ENCODE assay signal across 8 mouse cellular contexts in the genomic region with DNA sequence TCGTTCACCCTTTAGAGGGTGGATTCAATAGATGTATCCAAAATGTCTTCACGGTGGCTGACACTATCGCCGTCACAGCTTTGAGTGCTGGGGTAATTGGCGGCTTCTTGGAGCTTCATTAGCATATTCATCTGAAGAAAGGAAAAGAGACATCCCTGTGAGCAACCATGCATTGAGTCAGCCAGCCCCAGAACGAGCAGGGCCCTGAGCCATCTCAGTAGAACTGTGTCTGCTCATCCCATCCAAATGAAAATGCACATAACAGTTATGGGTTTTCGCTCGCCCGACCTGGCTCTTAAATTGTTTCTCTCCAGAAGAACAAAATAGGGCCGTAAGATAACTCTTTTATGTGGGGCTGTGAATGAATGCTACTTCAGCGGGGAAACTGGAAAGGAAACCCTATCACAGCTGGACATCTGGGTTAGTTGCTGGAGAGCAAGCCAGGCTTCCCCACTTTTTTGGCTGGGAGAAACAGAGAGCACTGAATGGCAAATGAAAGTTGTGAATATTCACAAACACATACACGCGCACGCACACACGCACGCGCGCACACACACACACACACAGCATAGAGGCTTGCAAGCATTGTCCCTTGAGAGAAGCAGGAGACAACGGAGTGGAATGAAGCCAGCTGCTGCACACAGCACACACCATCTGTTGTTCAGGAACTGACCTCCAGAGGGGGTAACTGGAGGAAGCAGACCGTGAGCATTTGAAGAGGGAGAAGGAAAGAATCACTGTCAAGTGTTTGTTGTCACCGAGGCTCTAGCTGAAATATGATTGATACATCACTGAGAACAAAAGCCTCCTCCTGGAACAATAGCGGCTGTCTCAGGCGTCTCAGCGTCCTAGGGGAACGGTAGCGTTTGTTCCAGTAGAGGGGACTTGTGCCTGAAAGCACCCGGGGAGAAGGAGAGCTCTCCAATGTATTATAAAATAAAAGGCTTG.
DNase-seq lines count a peak whose midpoint lies in the region; ATAC-seq and TF ChIP-seq lines count a peak whose summit lies in the region.

No protein-coding gene starts in this region.

- H3K36me3 ChIP-seq in lung, embryonic 14.5 days (ENCODE audit: insufficient read depth), result no peaks in the 10 kb centered on the region
- no peaks in the 10 kb centered on the region for H3K36me3 ChIP-seq in embryonic facial prominence, embryonic 15.5 days
- no peaks in the 10 kb centered on the region for H3K36me3 ChIP-seq in heart, embryonic 12.5 days

- no peak overlapping the region for H3K27ac ChIP-seq in lung, embryonic 14.5 days (ENCODE audit: low read depth)
- H3K27ac ChIP-seq in embryonic facial prominence, embryonic 15.5 days (replicated peaks), result no peak overlapping the region
- H3K27ac ChIP-seq in heart, embryonic 12.5 days (ENCODE audit: poor library complexity, severe bottlenecking), result no peak overlapping the region

- peak; percentile 79 for DNase-seq in lung, embryonic 14.5 days
- no peak for DNase-seq in lung, postnatal 25 days (ENCODE audit: low spot score)
- DNase-seq in kidney, postnatal 4 days, result peak; percentile 59 to 71
- peak; percentile 51 for DNase-seq in right cerebral cortex, postnatal 25 days
- DNase-seq in spleen, postnatal 10 days (ENCODE audit: low spot score in 2 of 2), result no peak

- ATAC-seq in lung, embryonic 14.5 days (ENCODE audit: insufficient read depth), result peak; percentile 96
- peak; percentile 78 for ATAC-seq in embryonic facial prominence, embryonic 15.5 days (ENCODE audit: insufficient number of reproducible peaks, low FRiP score, low TSS enrichment, low read depth)
- peak; percentile 76; the same call in 1 of the 2 replicates for ATAC-seq in heart, embryonic 12.5 days (ENCODE audit: insufficient number of reproducible peaks, low FRiP score)
- peak; percentile 39; the same call in 1 of the 2 replicates for ATAC-seq in megakaryocyte progenitor cell, adult 5-6 weeks (replicated peaks; ENCODE audit: poor library complexity)

- no peaks in the 10 kb centered on the region for H3K9me3 ChIP-seq in lung, embryonic 14.5 days (ENCODE audit: low read depth, low read length)
- no peaks in the 10 kb centered on the region for H3K9me3 ChIP-seq in embryonic facial prominence, embryonic 15.5 days (replicated peaks)
- H3K9me3 ChIP-seq in heart, embryonic 12.5 days (replicated peaks), result no peaks in the 10 kb centered on the region

- 48% methylated on average over 27 of the region's 27 CpGs for WGBS in lung, embryonic 14.5 days
- WGBS in embryonic facial prominence, embryonic 15.5 days, result 38% methylated on average over 27 of the region's 27 CpGs
- 49% methylated on average over 27 of the region's 27 CpGs for WGBS in heart, embryonic 12.5 days

- peak; percentile 66 for TF ChIP-seq CTCF in lung, embryonic 14.5 days (IDR thresholded peaks at IDR 0.05; ENCODE audit: low read depth)

- H3K4me1 ChIP-seq in lung, embryonic 14.5 days (ENCODE audit: insufficient read depth), result no peaks in the 10 kb centered on the region
- H3K4me1 ChIP-seq in embryonic facial prominence, embryonic 15.5 days, result no peaks in the 10 kb centered on the region
- H3K4me1 ChIP-seq in heart, embryonic 12.5 days (replicated peaks), result no peaks in the 10 kb centered on the region

- no peak overlapping the region for H3K9ac ChIP-seq in lung, embryonic 14.5 days
- H3K9ac ChIP-seq in embryonic facial prominence, embryonic 15.5 days, result no peak overlapping the region
- no peak overlapping the region for H3K9ac ChIP-seq in heart, embryonic 12.5 days

- peak overlapping the region; percentile 47; the same call in 1 of the 2 replicates for H3K4me2 ChIP-seq in lung, embryonic 14.5 days
- peak overlapping the region; percentile 35 for H3K4me2 ChIP-seq in embryonic facial prominence, embryonic 15.5 days (replicated peaks)
- peak overlapping the region; percentile 47 for H3K4me2 ChIP-seq in heart, embryonic 12.5 days

- H3K27me3 ChIP-seq in lung, embryonic 14.5 days (ENCODE audit: insufficient read depth, low read length), result no peaks in the 10 kb centered on the region
- H3K27me3 ChIP-seq in embryonic facial prominence, embryonic 15.5 days, result no peaks in the 10 kb centered on the region
- H3K27me3 ChIP-seq in heart, embryonic 12.5 days (replicated peaks), result no peaks in the 10 kb centered on the region

- H3K4me3 ChIP-seq in lung, embryonic 14.5 days (ENCODE audit: low read depth, low read length), result no peak overlapping the region
- peak overlapping the region; percentile 17; the same call in 1 of the 2 replicates for H3K4me3 ChIP-seq in embryonic facial prominence, embryonic 15.5 days (replicated peaks)
- H3K4me3 ChIP-seq in heart, embryonic 12.5 days, result peak overlapping the region; percentile 14

Comparison
In these comparisons a context has a peak if more than half of its experiments do, and no peak if none do; other contexts are left out.
1. DNase-seq: peak in lung, embryonic 14.5 days (single experiment), kidney, postnatal 4 days (2 of 2) and right cerebral cortex, postnatal 25 days (single experiment); none in lung, postnatal 25 days (single experiment) and spleen, postnatal 10 days (0 of 2).
2. ATAC-seq: peak in every context shown above with its lines; median percentile 96 in lung, embryonic 14.5 days; 78 in embryonic facial prominence, embryonic 15.5 days; 76 in heart, embryonic 12.5 days; 39 in megakaryocyte progenitor cell, adult 5-6 weeks.
3. Peak in every context shown above with its lines, with median percentiles within 50 percentile points of each other: H3K4me2 ChIP-seq.